Mouse (Mus musculus): ENCODE data around the gene Lcmt1. TPM values are rescaled to one million over a fixed set of nuclear protein-coding genes. Genes with fewer than 3 reads are reported as not detected.

The Lcmt1 gene
- polyA plus RNA-seq, 1 experiment, result 17.8 TPM

- no peak for DNase-seq
- H3K4me3 ChIP-seq (replicated peaks; ENCODE audit: extremely low read depth, low read depth, low read length), result no peak overlapping the region
- TF ChIP-seq CTCF (IDR thresholded peaks at IDR 0.05; ENCODE audit: insufficient read depth, low read length) (no peak), POLR2A (IDR thresholded peaks at IDR 0.05; ENCODE audit: borderline replicate concordance, extremely low read depth, low read depth, low read length) (no peak)
- peaks cover 44% of the 10 kb centered on the region for H3K4me1 ChIP-seq (ENCODE audit: control insufficient read depth, insufficient read depth, low read length)
- WGBS, result 51% methylated on average over 5 of the region's 5 CpGs
Observed at GRCm38 (mm10) chr7:123341896-123342295, 27.7 kb upstream of the Lcmt1 start.

- TF ChIP-seq CTCF (IDR thresholded peaks at IDR 0.05; ENCODE audit: insufficient read depth, low read length) (no peak), POLR2A (IDR thresholded peaks at IDR 0.05; ENCODE audit: borderline replicate concordance, extremely low read depth, low read depth, low read length) (no peak)
- no peak for DNase-seq
- H3K4me3 ChIP-seq (replicated peaks; ENCODE audit: extremely low read depth, low read depth, low read length), result no peak overlapping the region
- 77% methylated on average over 5 of the region's 5 CpGs for WGBS
- peaks cover 37% of the 10 kb centered on the region for H3K4me1 ChIP-seq (ENCODE audit: control insufficient read depth, insufficient read depth, low read length)
Observed at GRCm38 (mm10) chr7:123344079-123344780, 25.4 kb upstream of the Lcmt1 start.

GRCm38 (mm10) chr7:123345041-123345544, 24.5 kb upstream of the Lcmt1 start:
- no peak for TF ChIP-seq CTCF (IDR thresholded peaks at IDR 0.05; ENCODE audit: insufficient read depth, low read length)
- no peak for TF ChIP-seq POLR2A (IDR thresholded peaks at IDR 0.05; ENCODE audit: borderline replicate concordance, extremely low read depth, low read depth, low read length)
- WGBS, result 79% methylated on average over 3 of the region's 3 CpGs

GRCm38 (mm10) chr7:123346631-123347290, 22.8 kb upstream of the Lcmt1 start:
- Histone ChIP-seq H3K4me3 (replicated peaks; ENCODE audit: extremely low read depth, low read depth, low read length) (no peak overlapping the region), H3K4me1 (ENCODE audit: control insufficient read depth, insufficient read depth, low read length) (peaks cover 26% of the 10 kb centered on the region)
- no peak for TF ChIP-seq POLR2A (IDR thresholded peaks at IDR 0.05; ENCODE audit: borderline replicate concordance, extremely low read depth, low read depth, low read length)
- no peak for TF ChIP-seq CTCF (IDR thresholded peaks at IDR 0.05; ENCODE audit: insufficient read depth, low read length)
- no peak for DNase-seq
- WGBS, result 51% methylated on average over 7 of the region's 7 CpGs

More at GRCm38 (mm10) chr7:123345041-123345544, 24.5 kb upstream of the Lcmt1 start:
- Histone ChIP-seq H3K4me1 (ENCODE audit: control insufficient read depth, insufficient read depth, low read length) (peaks cover 34% of the 10 kb centered on the region), H3K4me3 (replicated peaks; ENCODE audit: extremely low read depth, low read depth, low read length) (no peak overlapping the region)
- no peak for DNase-seq

- no peak for TF ChIP-seq POLR2A (IDR thresholded peaks at IDR 0.05; ENCODE audit: borderline replicate concordance, extremely low read depth, low read depth, low read length)
- TF ChIP-seq CTCF (IDR thresholded peaks at IDR 0.05; ENCODE audit: insufficient read depth, low read length), result no peak
- WGBS, result 62% methylated on average over 11 of the region's 11 CpGs
- DNase-seq, result no peak
- Histone ChIP-seq H3K4me3 (replicated peaks; ENCODE audit: extremely low read depth, low read depth, low read length) (no peak overlapping the region), H3K4me1 (ENCODE audit: control insufficient read depth, insufficient read depth, low read length) (peaks cover 14% of the 10 kb centered on the region)
Observed at GRCm38 (mm10) chr7:123349813-123350212, 19.8 kb upstream of the Lcmt1 start.

GRCm38 (mm10) chr7:123350243-123350642, 19.3 kb upstream of the Lcmt1 start:
- no peak for DNase-seq

GRCm38 (mm10) chr7:123353081-123353480, 16.5 kb upstream of the Lcmt1 start:
- TF ChIP-seq CTCF (IDR thresholded peaks at IDR 0.05; ENCODE audit: insufficient read depth, low read length) (no peak), POLR2A (IDR thresholded peaks at IDR 0.05; ENCODE audit: borderline replicate concordance, extremely low read depth, low read depth, low read length) (no peak)
- peaks cover 11% of the 10 kb centered on the region; the same call in 1 of the 2 replicates for H3K4me1 ChIP-seq (ENCODE audit: control insufficient read depth, insufficient read depth, low read length)
- H3K4me3 ChIP-seq (replicated peaks; ENCODE audit: extremely low read depth, low read depth, low read length), result no peak overlapping the region
- WGBS, result 96% methylated on average over 4 of the region's 4 CpGs
- DNase-seq, result no peak

More at GRCm38 (mm10) chr7:123350243-123350642, 19.3 kb upstream of the Lcmt1 start:
- H3K4me3 ChIP-seq (replicated peaks; ENCODE audit: extremely low read depth, low read depth, low read length), result no peak overlapping the region
- 62% methylated on average over 2 of the region's 2 CpGs for WGBS
- peaks cover 16% of the 10 kb centered on the region for H3K4me1 ChIP-seq (ENCODE audit: control insufficient read depth, insufficient read depth, low read length)
- no peak for TF ChIP-seq CTCF (IDR thresholded peaks at IDR 0.05; ENCODE audit: insufficient read depth, low read length)
- no peak for TF ChIP-seq POLR2A (IDR thresholded peaks at IDR 0.05; ENCODE audit: borderline replicate concordance, extremely low read depth, low read depth, low read length)

GRCm38 (mm10) chr7:123353879-123354278, 15.7 kb upstream of the Lcmt1 start:
- TF ChIP-seq CTCF (IDR thresholded peaks at IDR 0.05; ENCODE audit: insufficient read depth, low read length) (no peak), POLR2A (IDR thresholded peaks at IDR 0.05; ENCODE audit: borderline replicate concordance, extremely low read depth, low read depth, low read length) (no peak)
- no peak for DNase-seq
- Histone ChIP-seq H3K4me1 (ENCODE audit: control insufficient read depth, insufficient read depth, low read length) (peaks cover 8% of the 10 kb centered on the region), H3K4me3 (replicated peaks; ENCODE audit: extremely low read depth, low read depth, low read length) (no peak overlapping the region)
- WGBS, result 71% methylated on average over 5 of the region's 5 CpGs

- WGBS, result 65% methylated on average over 5 of the region's 5 CpGs
- no peak overlapping the region for H3K4me3 ChIP-seq (replicated peaks; ENCODE audit: extremely low read depth, low read depth, low read length)
- no peak for DNase-seq
- H3K4me1 ChIP-seq (ENCODE audit: control insufficient read depth, insufficient read depth, low read length), result peaks cover 13% of the 10 kb centered on the region
- TF ChIP-seq POLR2A (IDR thresholded peaks at IDR 0.05; ENCODE audit: borderline replicate concordance, extremely low read depth, low read depth, low read length) (no peak), CTCF (IDR thresholded peaks at IDR 0.05; ENCODE audit: insufficient read depth, low read length) (no peak)
Observed at GRCm38 (mm10) chr7:123354392-123354791, 15.2 kb upstream of the Lcmt1 start.
